Mouse (Mus musculus): ENCODE data around the gene Arl14.

The Arl14 gene

GRCm38 (mm10) chr3:69221806-69222501, at the start of gene Arl14:
TSS of gene Arl14 (plus strand) at chr3:69222419.
- DNase-seq: no peak

- peak; percentile 34 to 38 for DNase-seq
These were observed 47.0 kb upstream of the Arl14 start for GRCm38 (mm10) chr3:69175229-69175628.

GRCm38 (mm10) chr3:69177168-69177797, 44.9 kb upstream of the Arl14 start:
- peak; percentile 41 to 56 for DNase-seq

- DNase-seq: no peak
These were observed 44.3 kb upstream of the Arl14 start for GRCm38 (mm10) chr3:69177914-69178313.

GRCm38 (mm10) chr3:69178365-69179004, 43.7 kb upstream of the Arl14 start:
- DNase-seq: no peak

GRCm38 (mm10) chr3:69181531-69181930, 40.7 kb upstream of the Arl14 start:
- DNase-seq: no peak

DNA sequence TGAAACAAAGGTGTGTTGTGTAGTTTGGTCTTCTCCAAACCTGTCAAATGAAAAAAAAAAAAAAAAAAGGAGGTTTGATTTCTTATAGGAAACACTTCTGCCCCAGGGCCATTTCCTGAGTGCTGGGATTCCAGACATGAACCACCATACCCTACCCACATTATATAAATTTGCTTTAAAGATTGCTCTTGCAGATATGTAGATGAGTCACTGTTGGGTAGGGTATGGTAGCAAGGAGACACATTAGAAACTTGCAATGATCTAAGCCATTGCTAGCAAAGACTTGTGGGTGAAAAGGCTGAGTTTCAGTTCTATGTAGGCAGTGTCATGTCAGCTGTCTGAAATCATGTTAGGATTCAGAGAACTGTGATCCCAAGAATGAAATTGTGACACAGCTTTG, 40.0 kb upstream of the Arl14 start:
- DNase-seq: no peak

DNA sequence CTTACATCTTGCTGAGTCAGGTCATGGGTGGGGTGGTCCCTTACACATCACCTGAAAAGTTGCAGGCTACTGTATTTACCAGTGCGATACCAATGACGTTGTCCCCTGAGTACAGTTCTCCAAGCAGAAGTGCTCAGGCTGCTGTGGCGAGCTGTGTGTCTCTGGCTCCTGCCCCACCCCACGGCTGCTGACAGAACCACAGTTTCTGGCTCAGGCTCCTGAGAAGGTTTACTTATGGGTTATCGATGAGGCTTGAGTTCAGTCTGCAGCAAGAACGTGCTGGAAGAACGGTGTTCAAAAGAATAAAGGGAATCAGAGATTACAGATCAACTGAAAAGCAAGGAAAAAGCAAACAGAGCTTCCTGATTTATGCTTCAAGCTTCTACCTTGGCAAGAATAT, 37.0 kb upstream of the Arl14 start:
- DNase-seq: no peak

- DNase-seq: no peak
These were observed 36.2 kb upstream of the Arl14 start for GRCm38 (mm10) chr3:69186031-69186430.

- peak; percentile 19 to 44 for DNase-seq
These were observed 35.6 kb upstream of the Arl14 start for GRCm38 (mm10) chr3:69186643-69187042.

DNA sequence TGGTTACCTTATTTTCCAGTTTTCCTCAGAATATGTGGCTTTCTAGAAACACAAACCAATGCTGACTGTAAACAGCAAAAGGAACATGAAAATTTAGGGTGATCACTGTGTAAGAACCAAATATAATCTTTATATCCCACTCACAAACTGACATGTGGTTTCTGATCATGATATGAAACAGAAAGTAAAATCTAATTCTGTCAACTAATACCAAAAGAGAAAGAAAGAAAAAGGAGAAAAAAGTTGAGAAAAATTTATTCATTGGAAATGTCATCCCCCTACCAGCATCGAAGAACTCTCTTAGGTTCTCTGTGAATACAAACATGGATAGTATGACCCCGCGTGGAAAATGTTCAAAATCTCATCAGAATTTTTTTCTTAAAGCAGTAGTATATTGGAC, 29.2 kb upstream of the Arl14 start:
- DNase-seq: no peak

GRCm38 (mm10) chr3:69194496-69194895, 27.7 kb upstream of the Arl14 start:
- DNase-seq: no peak

DNA sequence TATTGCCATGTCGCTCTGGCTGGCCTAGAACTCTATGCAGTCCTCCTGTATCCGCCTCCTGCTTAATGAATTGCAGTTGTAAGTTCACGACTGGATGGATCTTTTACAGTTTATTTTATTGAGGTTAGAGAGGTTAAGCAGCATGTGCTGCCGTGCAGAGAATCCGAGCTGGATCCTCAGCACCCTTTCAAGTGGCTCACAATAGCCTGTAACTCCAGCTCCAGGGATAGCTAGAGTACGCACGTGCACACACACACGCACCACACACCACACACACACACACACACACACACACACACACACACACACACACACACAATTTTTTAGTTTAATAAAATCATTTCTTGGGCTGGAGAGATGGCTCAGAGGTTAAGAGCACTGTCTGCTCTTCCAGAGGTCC, 27.0 kb upstream of the Arl14 start:
- DNase-seq: no peak

DNA sequence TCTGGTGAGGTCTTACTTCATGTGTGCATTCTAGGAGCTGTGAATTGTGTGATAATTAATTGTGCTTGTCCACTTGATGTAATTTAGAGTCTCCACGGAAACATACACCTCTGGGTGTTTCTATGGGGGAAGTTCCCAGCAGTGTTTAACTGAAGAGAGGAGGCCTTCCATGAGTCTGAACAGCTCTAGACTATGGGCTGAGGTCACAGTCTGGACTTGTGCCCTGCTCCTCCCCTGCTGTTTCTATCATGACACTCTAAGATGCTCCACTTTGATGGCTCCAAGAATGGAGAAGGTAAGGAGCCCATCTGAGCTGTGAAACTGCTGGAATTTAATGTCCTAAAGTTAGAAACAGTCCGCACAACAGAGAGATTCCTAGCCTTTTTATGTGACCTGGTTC, 24.1 kb upstream of the Arl14 start:
- DNase-seq: no peak

DNA sequence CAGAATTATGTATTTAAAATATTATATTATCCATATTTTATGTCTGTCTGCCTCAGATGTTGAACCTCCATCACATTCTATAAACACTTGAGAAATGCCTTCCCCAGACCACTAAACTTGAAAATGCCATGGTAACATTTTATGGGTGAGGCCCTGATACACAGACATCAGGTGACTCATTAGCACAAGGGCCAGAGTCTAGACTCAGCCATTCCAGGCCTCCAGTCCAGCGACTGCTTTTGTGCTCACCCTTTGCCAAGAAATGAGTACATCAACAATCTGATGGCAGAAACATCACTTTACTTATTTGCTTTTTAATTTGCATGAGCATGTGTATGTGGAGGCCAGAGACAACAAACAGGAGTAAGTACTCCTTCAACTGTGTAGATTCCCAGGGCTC, 22.0 kb upstream of the Arl14 start:
- DNase-seq: no peak

GRCm38 (mm10) chr3:69201206-69201605, 21.0 kb upstream of the Arl14 start:
- no peak for DNase-seq

- no peak for DNase-seq
These were observed 19.3 kb upstream of the Arl14 start for GRCm38 (mm10) chr3:69202876-69203275.

- no peak for DNase-seq
These were observed 16.8 kb upstream of the Arl14 start for GRCm38 (mm10) chr3:69205266-69206054.

DNA sequence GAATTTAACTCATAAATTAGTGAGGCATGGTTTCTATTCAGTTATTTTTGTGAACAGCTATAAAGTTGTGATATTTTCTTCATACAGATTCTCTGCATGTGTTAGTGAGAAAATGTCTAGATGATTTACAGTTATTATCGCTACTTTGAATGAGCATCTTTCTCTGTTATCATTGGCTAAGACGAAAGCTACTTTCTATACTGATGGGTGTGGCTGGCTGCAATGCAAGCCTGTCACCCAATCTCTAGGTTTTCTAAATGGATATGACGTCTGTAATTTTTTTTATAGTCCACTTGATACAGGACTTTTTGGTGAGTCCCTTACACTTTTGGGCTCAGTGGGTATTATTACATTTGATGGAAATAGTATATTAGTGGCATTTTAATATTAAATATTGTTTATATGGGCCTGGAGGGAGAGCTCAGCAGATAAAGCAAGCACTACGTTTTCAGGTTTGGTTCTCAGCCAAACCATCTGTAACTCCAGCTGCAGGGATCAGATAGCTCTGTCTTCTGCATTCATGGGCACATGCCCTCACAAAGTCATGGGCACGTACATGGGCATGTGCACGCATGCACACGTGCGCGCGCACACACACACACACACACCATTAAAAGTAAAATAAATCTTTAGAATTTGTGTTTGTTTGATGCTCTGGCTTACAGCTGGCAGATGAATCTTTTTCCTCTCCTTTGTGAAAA, 15.9 kb upstream of the Arl14 start:
- no peak for DNase-seq

DNA sequence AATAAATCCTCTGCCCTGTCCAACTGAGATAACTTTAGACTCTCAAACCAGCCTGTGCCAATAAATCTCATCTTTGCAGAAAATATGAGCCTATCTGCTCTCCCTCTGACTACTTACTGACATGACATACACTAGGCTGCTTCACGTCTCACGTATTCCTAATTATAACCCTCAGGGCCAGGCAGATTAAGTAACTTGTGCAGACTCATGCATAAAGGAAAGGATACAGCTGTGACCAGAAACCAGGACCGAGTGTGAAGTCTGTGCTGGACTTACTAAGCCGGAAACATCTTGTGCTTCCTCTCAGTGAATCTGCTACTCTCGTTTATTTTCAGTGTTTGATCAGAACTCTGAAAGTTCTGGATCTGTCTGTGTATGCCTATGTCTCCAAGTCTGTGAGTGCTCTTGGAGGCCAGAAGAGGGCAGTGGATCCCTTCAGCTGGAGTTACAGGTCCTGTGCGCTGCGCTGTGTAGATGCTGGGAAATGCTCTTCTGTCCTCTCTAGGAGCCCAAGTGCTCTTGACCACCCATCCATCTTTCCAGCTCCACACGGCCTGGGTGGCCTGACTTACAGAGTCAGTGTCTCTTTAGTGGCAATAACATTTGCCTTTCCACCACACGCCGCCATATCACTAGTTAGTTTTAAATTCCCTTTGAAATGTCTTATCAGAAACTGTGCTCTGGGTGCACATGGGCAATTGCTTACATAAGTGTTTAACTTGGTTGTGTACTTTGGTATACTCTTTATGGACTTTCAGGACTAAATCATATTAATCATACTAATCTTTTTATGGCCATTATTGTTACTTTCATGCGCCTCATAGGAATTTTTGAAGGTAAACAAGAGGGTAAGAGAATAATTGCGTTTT, 13.5 kb upstream of the Arl14 start:
- DNase-seq: peak; percentile 34 to 37

DNA sequence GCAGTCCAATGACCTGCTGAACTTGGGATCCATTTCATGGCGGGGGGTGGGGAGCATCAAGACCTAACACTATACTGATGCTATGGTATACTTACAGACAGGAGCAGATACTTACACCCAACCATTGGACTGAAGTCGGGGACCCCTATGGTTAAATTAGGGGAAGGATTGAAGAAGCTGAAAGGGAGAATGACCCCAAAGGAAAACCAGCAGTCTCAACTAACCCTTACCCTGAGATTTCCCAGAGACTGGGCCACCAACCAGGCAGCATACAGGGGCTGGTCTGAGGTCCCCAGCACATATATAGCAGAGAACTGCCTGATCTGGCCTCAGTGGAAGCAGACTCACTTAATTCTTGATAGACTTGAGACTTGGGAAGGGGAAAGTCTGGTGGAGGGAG, 10.0 kb upstream of the Arl14 start:
- no peak for DNase-seq

DNA sequence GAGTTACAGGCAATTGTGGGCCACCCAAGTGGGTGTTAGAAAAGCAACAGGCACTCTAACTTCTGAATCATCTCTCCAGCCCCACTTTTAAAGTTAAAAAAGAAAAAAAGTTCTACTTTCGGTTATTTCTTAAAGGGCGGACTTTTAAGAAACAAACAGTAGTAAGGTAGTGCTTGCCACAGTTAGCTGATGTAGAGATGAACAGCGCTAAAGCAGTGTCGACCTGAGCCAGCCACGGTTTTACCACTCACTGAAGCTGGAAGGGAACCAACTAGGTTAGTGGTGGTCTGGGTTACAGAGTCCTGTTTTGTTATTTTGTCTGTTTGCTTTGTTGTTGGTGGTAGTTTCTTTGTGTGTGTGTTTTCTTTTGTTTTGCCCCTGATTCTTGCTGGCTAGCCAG, 8.8 kb upstream of the Arl14 start:
- DNase-seq: no peak

All from cerebellum, postnatal 14 days (tissue).